Mouse (Mus musculus) right cerebral cortex, postnatal 25 days (tissue): ENCODE data around the gene Slk.

Source experiments
- DNase-seq: peaks from one replicate; pipeline ENCODE4 v3.0.0; 2022

The Slk gene

GRCm38 (mm10) chr19:47579225-47579787 lies at the start of gene Slk:
TSS of gene Slk (plus strand) at chr19:47579678.
- peak; percentile 85 for DNase-seq

GRCm38 (mm10) chr19:47531309-47531708 lies 48.2 kb upstream of the Slk start:
- DNase-seq, result no peak

GRCm38 (mm10) chr19:47532449-47532848 lies 47.0 kb upstream of the Slk start:
- no peak for DNase-seq

- DNase-seq, result no peak
Measured at GRCm38 (mm10) chr19:47534131-47534530, 45.3 kb upstream of the Slk start.

GRCm38 (mm10) chr19:47536521-47537299 lies 42.8 kb upstream of the Slk start:
- DNase-seq, result peak; percentile 94

- no peak for DNase-seq
Measured at GRCm38 (mm10) chr19:47537300-47537792, 42.1 kb upstream of the Slk start, which contains the start of gene Stn1. TSS of gene Stn1 (minus strand) at chr19:47537507.

GRCm38 (mm10) chr19:47537879-47538278 lies 41.6 kb upstream of the Slk start:
- no peak for DNase-seq

- DNase-seq, result no peak
Measured at GRCm38 (mm10) chr19:47538801-47539200, 40.7 kb upstream of the Slk start.

- no peak for DNase-seq
Measured at GRCm38 (mm10) chr19:47542441-47542840, 37.0 kb upstream of the Slk start.

GRCm38 (mm10) chr19:47545055-47545454 lies 34.4 kb upstream of the Slk start:
- no peak for DNase-seq

- DNase-seq, result no peak
Measured at GRCm38 (mm10) chr19:47545528-47545927, 34.0 kb upstream of the Slk start.

- no peak for DNase-seq
Measured at GRCm38 (mm10) chr19:47548432-47549076, 30.9 kb upstream of the Slk start.

GRCm38 (mm10) chr19:47549174-47549573 lies 30.3 kb upstream of the Slk start:
- DNase-seq, result no peak

GRCm38 (mm10) chr19:47549584-47549983 lies 29.9 kb upstream of the Slk start:
- no peak for DNase-seq

- no peak for DNase-seq
Measured at GRCm38 (mm10) chr19:47559145-47559544, 20.3 kb upstream of the Slk start.

- peak; percentile 45 for DNase-seq
Measured at GRCm38 (mm10) chr19:47559751-47560512, 19.5 kb upstream of the Slk start.

GRCm38 (mm10) chr19:47560544-47561161 lies 18.8 kb upstream of the Slk start:
- no peak for DNase-seq

- DNase-seq, result no peak
Measured at GRCm38 (mm10) chr19:47561996-47562441, 17.5 kb upstream of the Slk start.

GRCm38 (mm10) chr19:47563715-47564114 lies 15.8 kb upstream of the Slk start:
- DNase-seq, result no peak

- no peak for DNase-seq
Measured at GRCm38 (mm10) chr19:47565031-47565654, 14.3 kb upstream of the Slk start.

- no peak for DNase-seq
Measured at GRCm38 (mm10) chr19:47565994-47566393, 13.5 kb upstream of the Slk start.

- no peak for DNase-seq
Measured at GRCm38 (mm10) chr19:47570042-47570441, 9.4 kb upstream of the Slk start.
